Mouse (Mus musculus) Patski (cell line): ENCODE data around the gene Lmo7. TPM values are rescaled to one million over a fixed set of nuclear protein-coding genes. Genes with fewer than 3 reads are reported as not detected.
A peak's percentile ranks its signal among the peaks of the same experiment; 100 is the strongest.

Experiments used
- ATAC-seq: fragments of 100-300 bp; one replicate; pipeline ENCODE4 v1.8.0; 2021
- CTCF ChIA-PET: fragments of 350-600 bp; sonication (Branson Sonifier 250); formaldehyde crosslinking; loops from one replicate; lab custom pipeline; 2022; ENCODE audit warnings: inconsistent platforms; lab: Charles Lee
- POLR2A ChIA-PET: fragments of 350-600 bp; sonication (Branson Sonifier 250); formaldehyde crosslinking; loops from one replicate; lab custom pipeline; 2022; ENCODE audit warnings: antibody characterized with exemption, inconsistent platforms; lab: Charles Lee
- DNase-seq: peaks from one replicate; pipeline ENCODE4 v3.0.0-alpha.2; 2011; ENCODE audit warnings: low read depth, low spot score
- H3K27me3 ChIP-seq: fragments of 371-371 bp; one replicate; pipeline ENCODE4 v1.5.1; 2021
- CTCF ChIP-seq: fragments of 100-300 bp; IDR thresholded peaks from one replicate; pipeline ENCODE4 v1.5.1; 2021
- in situ Hi-C: fragments of 300-500 bp; cut with MboI; formaldehyde crosslinking; loops from 3 replicates; pipeline ENCODE4 v1.11.1; 2018; ENCODE audit warnings: low pct_unique_long_range_greater_than_20kb, mixed read lengths
- polyA plus RNA-seq: library from polyadenylated mRNA; unstranded; gene quantifications from one replicate; pipeline ENCODE4 v1.2.3, GENCODE M21; 2021

The Lmo7 gene
- polyA plus RNA-seq, 1 experiment from 2014 or later: 60.7 TPM

- no peak for TF ChIP-seq CTCF
- DNase-seq (no peak), ATAC-seq (no peak)
- ChIA-PET CTCF (no interaction called here), POLR2A (no interaction called here)
- no peaks in the 10 kb centered on the region for H3K27me3 ChIP-seq
- in situ Hi-C loops: loop anchor here (25.0 kb wide), 1 partner anchor 1189 kb away; the partner anchor contains the start of gene Kctd12
Observed at GRCm38 (mm10) chr14:101797930-101798500, 68.3 kb downstream of the Lmo7 start.

GRCm38 (mm10) chr14:101798766-101799165 is 69.0 kb downstream of the Lmo7 start:
- no peaks in the 10 kb centered on the region for H3K27me3 ChIP-seq
- ChIA-PET POLR2A (no interaction called here), CTCF (no interaction called here)
- DNase-seq (no peak), ATAC-seq (no peak)
- no peak for TF ChIP-seq CTCF
- in situ Hi-C loops: loop anchor here (25.0 kb wide), 1 partner anchor 1189 kb away; the partner anchor contains the start of gene Kctd12

DNA sequence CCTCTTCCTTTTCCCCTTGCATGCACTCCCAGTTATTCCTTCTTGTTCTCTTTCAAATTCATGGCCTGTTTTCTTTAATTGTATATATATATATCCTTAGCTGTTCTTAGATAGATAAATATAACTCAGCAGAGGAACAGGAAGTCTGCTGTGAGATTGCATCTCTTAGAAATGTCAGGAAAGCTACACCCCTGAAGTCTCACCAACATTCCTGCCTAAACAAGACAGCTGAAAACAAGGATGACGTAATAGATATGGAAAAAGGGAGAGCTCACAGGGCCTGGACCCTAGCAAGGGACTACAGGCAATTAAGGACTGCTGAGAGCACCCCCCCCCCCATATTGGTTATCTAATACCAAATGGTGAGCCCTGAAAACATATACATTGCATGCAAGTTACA is 71.9 kb downstream of the Lmo7 start:
- in situ Hi-C loops: no loop called here
- DNase-seq (no peak), ATAC-seq (no peak)
- ChIA-PET POLR2A (interaction anchor here (0.6 kb wide), 1 partner anchor 42 kb away, joined by 3 read pairs; no protein-coding TSS in a partner anchor), CTCF (interaction anchor here (0.8 to 1.6 kb wide), 3 partner anchors 13 to 36 kb away, joined by 3 to 5 read pairs (median 3); no protein-coding TSS in a partner anchor)
- no peak for TF ChIP-seq CTCF
- no peaks in the 10 kb centered on the region for H3K27me3 ChIP-seq

GRCm38 (mm10) chr14:101804119-101804518 is 74.4 kb downstream of the Lmo7 start:
- in situ Hi-C loops: no loop called here
- ChIA-PET CTCF (interaction anchor here (0.9 kb wide), 1 partner anchor 23 kb away, joined by 3 read pairs; no protein-coding TSS in a partner anchor), POLR2A (no interaction called here)
- ATAC-seq: no peak
- DNase-seq: no peak
- no peaks in the 10 kb centered on the region for H3K27me3 ChIP-seq
- TF ChIP-seq CTCF: no peak

DNA sequence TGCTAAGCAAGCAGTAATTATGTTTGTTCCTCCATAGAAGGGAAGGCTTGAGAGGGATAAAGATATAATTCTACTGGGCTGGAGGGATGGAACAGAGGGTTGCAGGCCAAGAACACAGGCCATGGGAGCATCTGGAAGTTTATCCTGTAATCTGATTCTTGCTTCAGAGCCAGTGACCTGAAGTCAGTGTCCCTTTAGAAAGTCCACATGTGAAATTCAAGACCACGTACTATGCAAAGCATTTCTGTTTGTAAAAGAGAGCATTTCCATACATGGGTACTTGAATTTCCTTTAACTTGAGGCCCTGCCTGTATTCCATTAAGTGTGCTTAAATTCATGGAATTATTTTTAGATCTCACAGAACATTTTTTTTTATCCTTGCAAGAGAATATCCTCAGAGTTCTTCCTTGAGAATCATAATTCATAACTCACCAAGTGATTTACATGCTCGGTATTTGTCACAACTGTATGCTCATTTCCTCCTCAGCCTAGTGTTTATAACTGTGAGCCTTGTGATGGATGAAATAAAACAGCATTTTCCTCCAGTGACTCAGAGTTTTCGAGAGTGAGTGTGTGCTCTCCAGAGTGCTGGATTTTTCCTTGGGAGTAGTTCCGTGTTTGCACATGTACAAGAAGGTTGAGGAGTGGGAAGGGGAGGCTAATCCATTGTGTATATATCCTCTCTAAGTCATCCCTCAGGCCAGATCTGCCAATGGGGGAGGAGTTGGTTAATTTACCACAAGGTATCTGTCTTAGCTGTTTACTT is 75.0 kb downstream of the Lmo7 start:
- no peaks in the 10 kb centered on the region for H3K27me3 ChIP-seq
- ChIA-PET CTCF (interaction anchor here (0.9 to 2.7 kb wide), 2 partner anchors 13 to 23 kb away, joined by 3 to 9 read pairs; no protein-coding TSS in a partner anchor), POLR2A (interaction anchor here (0.8 kb wide), 1 partner anchor 83 kb away, joined by 4 read pairs; no protein-coding TSS in a partner anchor)
- TF ChIP-seq CTCF: no peak
- DNase-seq (no peak), ATAC-seq (peak; percentile 76)
- in situ Hi-C loops: no loop called here

- ATAC-seq (no peak), DNase-seq (no peak)
- ChIA-PET POLR2A (interaction anchor here (0.8 kb wide), 1 partner anchor 83 kb away, joined by 4 read pairs; no protein-coding TSS in a partner anchor), CTCF (interaction anchor here (2.2 to 2.7 kb wide), 2 partner anchors 12 to 35 kb away, joined by 7 to 9 read pairs; no protein-coding TSS in a partner anchor)
- in situ Hi-C loops: no loop called here
- H3K27me3 ChIP-seq: no peaks in the 10 kb centered on the region
- TF ChIP-seq CTCF: no peak
Observed at GRCm38 (mm10) chr14:101805328-101805697, 75.6 kb downstream of the Lmo7 start.

DNA sequence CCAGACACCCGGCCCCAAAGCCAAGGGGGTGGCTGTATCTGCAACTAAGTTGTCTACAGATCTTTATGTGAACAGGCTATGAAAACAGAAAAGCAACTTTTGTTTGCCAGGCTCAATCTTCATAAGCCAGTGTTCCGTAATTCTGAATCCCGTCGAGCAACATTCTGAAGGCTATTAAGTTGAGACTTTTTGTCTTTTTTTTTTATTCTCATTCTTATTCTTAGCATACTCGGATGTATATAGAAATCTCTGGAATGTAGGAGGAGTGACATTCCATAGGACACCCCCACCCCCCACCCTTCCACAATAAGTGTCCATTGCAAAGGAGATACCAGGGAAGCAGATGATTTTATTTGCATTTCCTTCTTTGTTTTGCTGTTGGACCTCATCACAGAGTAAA is 76.3 kb downstream of the Lmo7 start:
- no peak for TF ChIP-seq CTCF
- ATAC-seq (no peak), DNase-seq (no peak)
- no peaks in the 10 kb centered on the region for H3K27me3 ChIP-seq
- ChIA-PET POLR2A (interaction anchor here (0.6 to 0.8 kb wide), 2 partner anchors 82 to 502 kb away, joined by 3 to 4 read pairs; no protein-coding TSS in a partner anchor), CTCF (interaction anchor here (1.2 to 2.7 kb wide), 3 partner anchors 11 to 34 kb away, joined by 3 to 9 read pairs (median 7); no protein-coding TSS in a partner anchor)
- in situ Hi-C loops: no loop called here

DNA sequence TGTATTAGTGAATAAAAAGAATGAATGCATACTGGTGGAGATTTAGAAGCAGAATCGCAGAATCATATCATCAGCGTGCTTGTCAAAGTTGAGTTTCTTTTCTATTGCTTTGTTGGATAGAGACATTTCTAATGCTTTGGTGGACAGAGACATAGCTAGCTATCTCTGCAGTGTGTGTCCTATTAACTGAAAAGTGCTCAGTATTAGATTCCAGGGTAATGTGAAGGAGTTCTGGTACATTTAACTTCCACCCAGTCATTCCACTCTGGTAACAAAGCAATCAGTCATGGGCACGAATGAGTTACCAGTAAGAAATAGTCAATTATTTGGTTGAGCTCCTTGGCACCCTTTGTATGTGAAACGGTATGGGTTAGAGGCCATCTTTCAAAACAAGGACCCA is 76.8 kb downstream of the Lmo7 start:
- in situ Hi-C loops: no loop called here
- ATAC-seq (no peak), DNase-seq (no peak)
- TF ChIP-seq CTCF: no peak
- no peaks in the 10 kb centered on the region for H3K27me3 ChIP-seq
- POLR2A ChIA-PET: interaction anchor here (0.6 kb wide), 1 partner anchor 501 kb away, joined by 3 read pairs; no protein-coding TSS in a partner anchor
- CTCF ChIA-PET: interaction anchor here (1.2 to 2.7 kb wide), 3 partner anchors 11 to 34 kb away, joined by 3 to 9 read pairs (median 7); no protein-coding TSS in a partner anchor

DNA sequence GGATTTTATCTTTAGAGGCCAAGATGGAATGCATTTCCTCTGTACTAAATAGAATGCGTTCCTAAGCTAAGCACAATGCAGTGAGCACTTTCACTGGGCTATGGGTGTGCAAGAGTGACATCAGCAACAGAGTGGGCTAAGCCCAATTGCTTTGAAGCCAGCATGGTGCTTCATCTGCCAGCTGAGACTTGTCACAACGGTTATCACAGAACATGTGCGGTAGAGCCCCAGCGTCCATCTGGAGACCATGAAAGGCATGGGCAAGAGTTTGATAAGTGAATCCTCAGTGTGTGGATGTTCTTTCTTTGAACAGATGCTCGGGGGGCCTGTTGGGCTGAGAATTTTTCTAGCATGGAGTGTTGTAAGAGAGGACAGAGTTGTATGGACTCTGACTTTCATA is 86.7 kb downstream of the Lmo7 start:
- DNase-seq (no peak), ATAC-seq (no peak)
- no peak for TF ChIP-seq CTCF
- no peaks in the 10 kb centered on the region for H3K27me3 ChIP-seq
- ChIA-PET POLR2A (no interaction called here), CTCF (interaction anchor here (2.9 kb wide), 1 partner anchor 10 kb away, joined by 9 read pairs; no protein-coding TSS in a partner anchor)
- in situ Hi-C loops: no loop called here

DNA sequence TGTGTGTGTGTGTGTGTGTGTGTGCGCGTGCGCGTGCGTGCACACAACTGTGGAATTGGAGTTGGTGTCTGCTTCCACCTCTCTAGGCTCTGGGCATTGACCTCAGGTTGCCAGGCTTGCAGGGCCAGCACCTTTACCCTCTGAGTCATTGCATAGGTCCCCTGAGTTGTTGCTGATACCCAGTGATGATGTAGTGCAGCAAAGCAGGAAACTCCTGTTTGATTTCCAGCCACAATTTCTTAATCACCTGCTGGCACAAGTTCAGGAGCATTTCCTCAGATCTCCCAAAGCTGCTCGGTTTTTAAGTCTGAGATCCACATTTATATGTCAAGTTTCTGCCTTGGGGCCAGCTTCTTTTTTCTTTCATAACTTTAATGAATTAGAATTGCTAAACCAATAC is 92.6 kb downstream of the Lmo7 start:
- no peak for DNase-seq
- TF ChIP-seq CTCF: no peak
- in situ Hi-C loops: no loop called here
- ChIA-PET CTCF (interaction anchor here (1.0 kb wide), 1 partner anchor 21 kb away, joined by 3 read pairs; no protein-coding TSS in a partner anchor), POLR2A (interaction anchor here (0.7 kb wide), 2 partner anchors 23 to 121 kb away, joined by 3 read pairs; no protein-coding TSS in a partner anchor)
- peak; percentile 12 for ATAC-seq
- H3K27me3 ChIP-seq: no peaks in the 10 kb centered on the region
